Comparison of ENCODE assay signal across 7 mouse cellular contexts in genomic region chr1:167285320-167285355, GRCm38 (mm10). TPM values are rescaled to one million over a fixed set of nuclear protein-coding genes. Genes with fewer than 3 reads are reported as not detected.
A peak's percentile ranks its signal among the peaks of the same experiment; 100 is the strongest.
DNase-seq lines count a peak whose midpoint lies in the region; ATAC-seq and TF ChIP-seq lines count a peak whose summit lies in the region.

Gene Uck2 (minus strand): TSS chr1:167285320.

- H3K9me3 ChIP-seq in CH12.LX (replicated peaks; ENCODE audit: low read length) (no peaks in the 10 kb centered on the region), G1E (replicated peaks) (no peaks in the 10 kb centered on the region)
- no peaks in the 10 kb centered on the region for H3K9me3 ChIP-seq in forebrain, embryonic 14.5 days (replicated peaks; ENCODE audit: control insufficient read depth, low read length)
- no peaks in the 10 kb centered on the region for H3K9me3 ChIP-seq in hindbrain, embryonic 12.5 days (replicated peaks)
- no peaks in the 10 kb centered on the region for H3K9me3 ChIP-seq in liver, embryonic 14.5 days (ENCODE audit: control insufficient read depth, low read length)

- H3K9ac ChIP-seq in CH12.LX (ENCODE audit: insufficient read depth, low read depth) = peak within 1 kb of the TSS; percentile 87
- peak within 1 kb of the TSS; percentile 91 for H3K9ac ChIP-seq in forebrain, embryonic 14.5 days (ENCODE audit: low read length)
- H3K9ac ChIP-seq in hindbrain, embryonic 12.5 days = peak within 1 kb of the TSS; percentile 95
- peak within 1 kb of the TSS; percentile 78 for H3K9ac ChIP-seq in liver, embryonic 14.5 days (replicated peaks)

- DNase-seq in CH12.LX (ENCODE audit: extremely low read depth) = no peak
- DNase-seq in G1E (ENCODE audit: low spot score) = no peak
- DNase-seq in forebrain, embryonic 14.5 days (ENCODE audit: low spot score) = no peak
- DNase-seq in liver, embryonic 14.5 days (ENCODE audit: low read depth in 3 of 3, low spot score in 3 of 3) = no peak
- no peak for DNase-seq in spleen, postnatal 4 days (ENCODE audit: low spot score in 2 of 2)
- DNase-seq in right cerebral cortex, adult 2 months (ENCODE audit: low spot score in 2 of 2) = no peak

- TF ChIP-seq RAD21 in CH12.LX (IDR thresholded peaks at IDR 0.05; ENCODE audit: low read depth, low read length) = no peak

- ATAC-seq in G1E (ENCODE audit: extremely low read depth, insufficient number of reproducible peaks, low FRiP score, poor library complexity, severe bottlenecking) = no peak
- ATAC-seq in forebrain, embryonic 14.5 days = no peak
- no peak for ATAC-seq in hindbrain, embryonic 12.5 days (ENCODE audit: low FRiP score)
- no peak for ATAC-seq in liver, embryonic 14.5 days (ENCODE audit: insufficient read depth)

- dilution Hi-C loops in CH12.LX (cut with MboI; ENCODE audit: extremely low pct_ligation_motif_present, extremely low pct_unique_long_range_greater_than_20kb, low sequenced_read_pairs) = no loop called here

- TF ChIP-seq CTCF in CH12.LX (conservative IDR thresholded peaks at IDR 0.05 in 1 of 2, IDR thresholded peaks at IDR 0.05 in 1 of 2; ENCODE audit: low read depth in 2 of 2, low read length in 2 of 2) = no peak
- TF ChIP-seq CTCF in G1E (IDR thresholded peaks at IDR 0.05; ENCODE audit: low read depth, low read length) = no peak
- no peak for TF ChIP-seq CTCF in liver, embryonic 14.5 days (IDR thresholded peaks at IDR 0.05; ENCODE audit: low read depth)

- peaks cover 6 to 25% of the 10 kb centered on the region in 2 experiments for H3K4me1 ChIP-seq in CH12.LX (ENCODE audit: control insufficient read depth in 1 of 2, insufficient read depth in 2 of 2)
- H3K4me1 ChIP-seq in G1E (ENCODE audit: insufficient read depth, low read depth, low read length) = peaks cover 69% of the 10 kb centered on the region
- H3K4me1 ChIP-seq in forebrain, embryonic 14.5 days (ENCODE audit: control insufficient read depth, insufficient read depth, low read length) = peaks cover 23% of the 10 kb centered on the region
- peaks cover 38% of the 10 kb centered on the region for H3K4me1 ChIP-seq in hindbrain, embryonic 12.5 days
- peaks cover 38 to 47% of the 10 kb centered on the region in 2 experiments for H3K4me1 ChIP-seq in liver, embryonic 14.5 days (replicated peaks; ENCODE audit: control insufficient read depth in 2 of 2, insufficient read depth in 2 of 2, low read length in 1 of 2)

- no peaks in the 10 kb centered on the region for H3K27me3 ChIP-seq in CH12.LX (replicated peaks)
- no peaks in the 10 kb centered on the region for H3K27me3 ChIP-seq in G1E (ENCODE audit: insufficient read depth, low read length)
- no peaks in the 10 kb centered on the region for H3K27me3 ChIP-seq in forebrain, embryonic 14.5 days (replicated peaks; ENCODE audit: control insufficient read depth, insufficient read depth, low read length)
- H3K27me3 ChIP-seq in hindbrain, embryonic 12.5 days = 0 out of 2 replicates have a peak, but pooled peaks cover 4% of the 10 kb centered on the region
- H3K27me3 ChIP-seq in liver, embryonic 14.5 days (ENCODE audit: control insufficient read depth, insufficient read depth, low read length) = peaks cover 10% of the 10 kb centered on the region

- no peak for TF ChIP-seq POLR2A in CH12.LX (IDR thresholded peaks at IDR 0.05; ENCODE audit: low read depth, low read length)

- H3K27ac ChIP-seq in CH12.LX (ENCODE audit: insufficient read depth, low read depth) = peak within 1 kb of the TSS; percentile 79
- peak within 1 kb of the TSS; percentile 97 for H3K27ac ChIP-seq in forebrain, embryonic 14.5 days (ENCODE audit: low read depth, low read length)
- H3K27ac ChIP-seq in hindbrain, embryonic 12.5 days = peak within 1 kb of the TSS; percentile 96
- peak within 1 kb of the TSS; percentile 55 for H3K27ac ChIP-seq in liver, embryonic 14.5 days

- peak within 1 kb of the TSS; percentile 76 to 91 (median 89) for H3K4me3 ChIP-seq in CH12.LX (replicated peaks in 1 of 3; ENCODE audit: low read depth in 2 of 3, low read length in 2 of 3, poor library complexity in 1 of 3)
- H3K4me3 ChIP-seq in G1E (ENCODE audit: low read depth, low read length) = peak within 1 kb of the TSS; percentile 99
- H3K4me3 ChIP-seq in forebrain, embryonic 14.5 days (ENCODE audit: low read depth, low read length) = peak within 1 kb of the TSS; percentile 89
- H3K4me3 ChIP-seq in hindbrain, embryonic 12.5 days = peak within 1 kb of the TSS; percentile 89
- H3K4me3 ChIP-seq in liver, embryonic 14.5 days (ENCODE audit: insufficient read depth in 1 of 2, low read depth in 2 of 2, low read length in 2 of 2) = peak within 1 kb of the TSS; percentile 79 to 86

- 0% methylated on average over 2 of the region's 2 CpGs for WGBS in forebrain, embryonic 14.5 days
- WGBS in hindbrain, embryonic 12.5 days = 0% methylated on average over 2 of the region's 2 CpGs
- 0% methylated on average over 2 of the region's 2 CpGs for WGBS in liver, embryonic 14.5 days (ENCODE audit: insufficient replicate concordance)

- in situ Hi-C loops in CH12.LX (cut with MboI; ENCODE audit: low pct_ligation_motif_present, low pct_unique_long_range_greater_than_20kb, low sequenced_read_pairs) = no loop called here

- H3K36me3 ChIP-seq in CH12.LX (replicated peaks in 1 of 2; ENCODE audit: control insufficient read depth in 1 of 2, insufficient read depth in 1 of 2, low read length in 1 of 2) (peaks cover 5 to 9% of the 10 kb centered on the region in 2 experiments), G1E (replicated peaks) (peaks cover 23% of the 10 kb centered on the region)
- 0 out of 2 replicates have a peak, but pooled peaks cover 3% of the 10 kb centered on the region for H3K36me3 ChIP-seq in forebrain, embryonic 14.5 days (ENCODE audit: control insufficient read depth, insufficient read depth, low read length)
- no peaks in the 10 kb centered on the region for H3K36me3 ChIP-seq in hindbrain, embryonic 12.5 days
- H3K36me3 ChIP-seq in liver, embryonic 14.5 days (replicated peaks; ENCODE audit: control insufficient read depth, insufficient read depth, low read depth) = no peaks in the 10 kb centered on the region

- H3K79me2 ChIP-seq in CH12.LX (replicated peaks; ENCODE audit: control insufficient read depth, extremely low read depth, insufficient read depth, poor library complexity, severe bottlenecking) = peaks cover 44% of the 10 kb centered on the region

- TF ChIP-seq EP300 in CH12.LX (IDR thresholded peaks at IDR 0.05; ENCODE audit: low read length) = no peak
- TF ChIP-seq EP300 in liver, embryonic 14.5 days (IDR thresholded peaks at IDR 0.05; ENCODE audit: low read depth) = no peak

- peak within 1 kb of the TSS; percentile 87 for H3K4me2 ChIP-seq in CH12.LX (ENCODE audit: insufficient read depth, low read depth, poor library complexity, severe bottlenecking)
- peak within 1 kb of the TSS; percentile 54 for H3K4me2 ChIP-seq in forebrain, embryonic 14.5 days (ENCODE audit: low read length)
- peak within 1 kb of the TSS; percentile 73 for H3K4me2 ChIP-seq in hindbrain, embryonic 12.5 days (replicated peaks)
- peak within 1 kb of the TSS; percentile 99 for H3K4me2 ChIP-seq in liver, embryonic 14.5 days (ENCODE audit: low read depth)

TF ChIP-seq in CH12.LX, 34 proteins besides CTCF, POLR2A, EP300 and RAD21:
- TF ChIP-seq HCFC1 (IDR thresholded peaks at IDR 0.05; ENCODE audit: low read depth, low read length) = no peak
- no peak for TF ChIP-seq MYC (IDR thresholded peaks at IDR 0.05; ENCODE audit: low read depth, low read length)
- no peak for TF ChIP-seq MAZ (IDR thresholded peaks at IDR 0.05; ENCODE audit: low read depth, low read length)
- TF ChIP-seq POLR2AphosphoS2 (IDR thresholded peaks at IDR 0.05; ENCODE audit: low read depth, low read length) = no peak
- TF ChIP-seq ZNF384 (IDR thresholded peaks at IDR 0.05; ENCODE audit: low read depth, low read length) = no peak
- TF ChIP-seq USF1 (IDR thresholded peaks at IDR 0.05; ENCODE audit: low read depth, low read length) = no peak
- no peak for TF ChIP-seq IRF4 (IDR thresholded peaks at IDR 0.05; ENCODE audit: low read depth, low read length)
- TF ChIP-seq NELFE (IDR thresholded peaks at IDR 0.05; ENCODE audit: low read depth, low read length) = no peak
- TF ChIP-seq MAX (IDR thresholded peaks at IDR 0.05; ENCODE audit: low read length) = no peak
- TF ChIP-seq MEF2A (IDR thresholded peaks at IDR 0.05; ENCODE audit: borderline replicate concordance, low read depth, low read length) = no peak
- TF ChIP-seq SIN3A (IDR thresholded peaks at IDR 0.05; ENCODE audit: low read length) = no peak
- TF ChIP-seq KAT2A (IDR thresholded peaks at IDR 0.05; ENCODE audit: insufficient replicate concordance, low read length) = no peak
- TF ChIP-seq E2F4 (IDR thresholded peaks at IDR 0.05; ENCODE audit: insufficient replicate concordance, low read depth, low read length) = no peak
TF ChIP-seq in CH12.LX: peak in this region for 0.

RNA-seq across cellular contexts. Expression of gene Uck2, which starts in this region (rescaled TPM):
- total RNA-seq in CH12.LX (2012; rRNA removed) (235 and 254 TPM in 2 replicates), CH12.LX (2014; rRNA removed) (312 and 363 TPM in 2 replicates), G1E (2014; fragmentation: Nextera tagmentation) (465 and 522 TPM in 2 replicates), G1E (2017) (182 and 249 TPM in 2 replicates)
- polyA plus RNA-seq in CH12.LX (2012; ENCODE audit: insufficient read length, low read depth) (323 and 392 TPM in 2 replicates), G1E (2012) (555 and 575 TPM in 2 replicates)
- 54.1 and 58.1 TPM in 2 replicates for polyA plus RNA-seq in forebrain, embryonic 14.5 days (2014; fragmentation: Nextera tagmentation; extraction: Ambion mirVana)
- 98.6 and 112 TPM in 2 replicates for polyA plus RNA-seq in hindbrain, embryonic 12.5 days (2016; fragmentation: Nextera tagmentation; extraction: Ambion mirVana)
- polyA plus RNA-seq in liver, embryonic 14.5 days (2012; rRNA removed) = 15.3 and 17.6 TPM in 2 replicates
- 42.6 and 43.4 TPM in 2 replicates for polyA plus RNA-seq in liver, embryonic 14.5 days (2014; fragmentation: Nextera tagmentation; extraction: Ambion mirVana)
